Mouse (Mus musculus) stomach, embryonic 15.5 days (tissue): ENCODE measurements around the gene Abat. TPM values are rescaled to one million over a fixed set of nuclear protein-coding genes. Genes with fewer than 3 reads are reported as not detected.
A peak's percentile ranks its signal among the peaks of the same experiment; 100 is the strongest.

ENCODE experiments used
- ATAC-seq: fragments of 200-750 bp; cut with Nextera tagmentation; 2 replicates; pipeline ENCODE4 v1.8.0; 2017; ENCODE audit warnings: low read depth, moderate number of reproducible peaks, moderate TSS enrichment; ENCODE audit not compliant: insufficient read depth, low FRiP score
- H3K27ac ChIP-seq: fragments of 300-500 bp; sonication (generic); 2 replicates; pipeline ENCODE4 v1.5.1; 2015; ENCODE audit warnings: mild to moderate bottlenecking, inconsistent platforms
- H3K27me3 ChIP-seq: fragments of 300-500 bp; sonication (generic); replicated peaks from 2 replicates; pipeline ENCODE4 v1.6.1; 2015; ENCODE audit warnings: inconsistent platforms
- H3K36me3 ChIP-seq: fragments of 300-500 bp; sonication (generic); 2 replicates; pipeline ENCODE4 v1.6.1; 2015; ENCODE audit warnings: inconsistent platforms
- H3K4me1 ChIP-seq: fragments of 300-500 bp; sonication (generic); 2 replicates; pipeline ENCODE4 v1.6.1; 2015; ENCODE audit warnings: inconsistent platforms
- H3K4me2 ChIP-seq: fragments of 300-500 bp; sonication (generic); 2 replicates; pipeline ENCODE4 v1.6.1; 2015; ENCODE audit warnings: mild to moderate bottlenecking, inconsistent platforms
- H3K4me3 ChIP-seq: fragments of 300-500 bp; sonication (generic); replicated peaks from 2 replicates; pipeline ENCODE4 v1.5.1; 2015; ENCODE audit warnings: inconsistent platforms
- H3K9ac ChIP-seq: fragments of 300-500 bp; sonication (generic); 2 replicates; pipeline ENCODE4 v1.6.1; 2015; ENCODE audit warnings: inconsistent platforms
- H3K9me3 ChIP-seq: fragments of 300-500 bp; sonication (generic); 2 replicates; pipeline ENCODE4 v1.6.1; 2016; ENCODE audit warnings: inconsistent platforms
- WGBS: fragments of 180-500 bp; shearing (Covaris S2); methylation state at CpG from one replicate; pipeline ENCODE4 v1.1.7; 2015; 5-methylcytosine and 5-hydroxymethylcytosine counted together
- polyA plus RNA-seq: library from polyadenylated mRNA; unstranded; fragments of >200 nt; fragmentation: Nextera tagmentation; extraction: Ambion mirVana; gene quantifications from 2 replicates; pipeline ENCODE4 v1.2.1, GENCODE M21; 2015

The Abat gene
- polyA plus RNA-seq, 1 experiment from 2014 or later = 32.1 TPM

DNA sequence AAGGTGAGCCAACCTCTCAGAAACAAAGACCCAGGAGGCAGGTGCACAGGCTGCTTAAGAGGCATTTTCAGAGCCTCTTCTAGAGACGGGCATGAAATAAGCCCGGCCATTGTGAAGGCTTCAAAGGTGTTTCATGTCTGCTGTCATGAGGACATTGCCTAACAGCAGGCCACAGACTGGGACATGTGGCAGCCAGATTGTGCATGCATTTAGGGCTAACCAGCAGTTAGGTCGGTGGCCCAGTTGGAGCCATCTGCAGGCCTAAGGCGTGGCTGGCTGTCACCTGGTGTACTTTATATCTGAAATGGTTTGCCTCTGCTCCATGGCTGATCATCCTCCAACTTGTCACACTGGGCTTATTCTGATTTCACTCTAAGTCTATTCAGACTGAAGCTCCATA, 65.1 kb downstream of the Abat start:
- 0 out of 2 replicates have a peak, but pooled peaks cover 3% of the 10 kb centered on the region for H3K36me3 ChIP-seq
- H3K27me3 ChIP-seq = no peaks in the 10 kb centered on the region
- no peak overlapping the region for H3K4me2 ChIP-seq
- H3K4me3 ChIP-seq = no peak overlapping the region
- no peaks in the 10 kb centered on the region for H3K9me3 ChIP-seq
- H3K4me1 ChIP-seq = no peaks in the 10 kb centered on the region
- H3K9ac ChIP-seq = no peak overlapping the region
- 73% methylated on average over 4 of the region's 4 CpGs for WGBS
- H3K27ac ChIP-seq = no peak overlapping the region
- no peak for ATAC-seq

DNA sequence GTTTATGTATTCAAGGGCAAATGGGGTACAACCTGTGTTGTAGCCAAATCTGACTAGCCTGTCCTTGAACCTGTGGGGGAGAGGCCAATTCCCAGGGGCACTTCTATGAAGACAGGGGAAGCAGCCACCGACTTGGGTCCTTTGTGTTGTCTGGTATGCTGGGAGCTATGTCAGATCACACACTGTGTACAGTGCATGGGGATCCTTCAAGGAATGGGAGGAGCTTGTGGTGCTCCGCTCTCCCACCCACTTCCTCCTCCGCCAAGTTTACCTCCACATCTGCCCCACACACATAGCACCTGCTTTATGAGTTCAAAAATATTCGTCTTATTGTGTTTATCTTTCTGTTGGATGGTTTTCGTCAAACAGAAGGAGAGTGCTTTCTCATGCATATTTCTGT, 66.3 kb downstream of the Abat start:
- Histone ChIP-seq H3K27me3 (no peaks in the 10 kb centered on the region), H3K27ac (no peak overlapping the region), H3K4me1 (no peaks in the 10 kb centered on the region), H3K9ac (no peak overlapping the region), H3K9me3 (no peaks in the 10 kb centered on the region), H3K4me3 (no peak overlapping the region), H3K36me3 (0 out of 2 replicates have a peak, but pooled peaks cover 3% of the 10 kb centered on the region), H3K4me2 (no peak overlapping the region)
- WGBS = 49% methylated on average over 5 of the region's 5 CpGs
- ATAC-seq = no peak

DNA sequence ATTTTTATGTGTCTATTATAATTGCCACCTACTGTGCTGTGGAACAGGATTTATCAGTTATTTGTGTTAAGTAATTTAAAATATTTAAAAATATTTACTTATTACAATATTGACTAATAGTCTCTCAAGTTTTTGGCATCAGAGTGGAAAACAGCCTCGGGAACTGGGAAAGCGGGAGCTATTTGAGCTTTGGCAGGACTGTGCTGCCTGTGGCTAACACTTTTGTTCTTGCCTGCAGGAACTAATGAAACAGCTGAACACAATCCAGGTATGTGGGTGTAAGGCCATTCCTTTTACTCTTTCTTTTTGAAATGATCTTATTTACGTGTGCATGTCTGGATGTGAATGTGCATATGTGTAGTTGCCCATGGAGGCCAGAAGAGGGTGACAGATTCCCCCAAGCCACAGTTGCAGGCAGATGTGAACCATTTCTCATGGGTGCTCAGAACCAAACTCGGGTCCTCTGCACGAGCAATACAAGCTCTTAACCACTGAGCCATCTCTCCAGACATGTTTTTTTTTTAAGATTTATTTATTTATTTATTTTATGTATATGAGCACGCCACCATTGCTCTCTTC, 68.5 kb downstream of the Abat start:
- no peak for ATAC-seq
- Histone ChIP-seq H3K4me2 (no peak overlapping the region), H3K4me1 (no peaks in the 10 kb centered on the region), H3K27me3 (no peaks in the 10 kb centered on the region), H3K36me3 (0 out of 2 replicates have a peak, but pooled peaks cover 7% of the 10 kb centered on the region), H3K27ac (no peak overlapping the region), H3K9ac (no peak overlapping the region), H3K9me3 (no peaks in the 10 kb centered on the region), H3K4me3 (no peak overlapping the region)
- 92% methylated on average over 6 of the region's 6 CpGs for WGBS

DNA sequence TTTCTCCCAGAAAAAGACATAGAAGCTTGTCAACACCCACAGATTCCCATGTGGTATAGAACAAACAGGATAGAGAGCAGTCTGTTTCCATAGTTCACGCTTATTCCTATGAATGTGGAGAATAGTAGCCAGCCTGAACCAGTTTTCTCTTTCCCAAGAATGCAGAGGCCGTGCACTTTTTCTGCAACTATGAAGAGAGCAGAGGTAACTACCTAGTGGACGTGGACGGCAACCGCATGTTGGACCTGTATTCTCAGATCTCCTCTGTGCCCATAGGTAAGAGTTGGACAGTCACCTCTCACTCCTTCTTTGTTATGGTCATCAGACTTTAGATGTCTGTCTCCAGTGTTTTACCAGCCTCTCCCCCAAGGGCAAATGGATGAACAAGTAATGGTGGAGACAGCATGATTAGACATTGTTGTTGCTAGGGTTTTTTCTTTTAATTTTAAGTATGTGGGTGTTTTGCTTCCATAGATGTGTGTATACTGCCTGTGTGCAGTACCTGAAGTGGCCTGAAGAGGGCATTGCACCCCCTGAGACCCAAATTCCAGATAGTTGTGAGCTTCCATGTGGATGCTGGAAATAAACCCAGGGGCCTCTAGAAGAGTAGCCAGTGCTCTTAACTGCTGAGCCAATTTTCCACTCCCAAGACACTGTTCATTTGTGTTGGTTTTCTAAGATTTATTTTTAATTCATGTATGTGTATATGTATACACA, 69.5 kb downstream of the Abat start:
- H3K27ac ChIP-seq = no peak overlapping the region
- no peak for ATAC-seq
- no peak overlapping the region for H3K9ac ChIP-seq
- WGBS = 92% methylated on average over 5 of the region's 5 CpGs
- no peak overlapping the region for H3K4me3 ChIP-seq
- H3K4me2 ChIP-seq = no peak overlapping the region
- H3K27me3 ChIP-seq = no peaks in the 10 kb centered on the region
- H3K36me3 ChIP-seq = 0 out of 2 replicates have a peak, but pooled peaks cover 7% of the 10 kb centered on the region
- no peaks in the 10 kb centered on the region for H3K9me3 ChIP-seq
- H3K4me1 ChIP-seq = no peaks in the 10 kb centered on the region

DNA sequence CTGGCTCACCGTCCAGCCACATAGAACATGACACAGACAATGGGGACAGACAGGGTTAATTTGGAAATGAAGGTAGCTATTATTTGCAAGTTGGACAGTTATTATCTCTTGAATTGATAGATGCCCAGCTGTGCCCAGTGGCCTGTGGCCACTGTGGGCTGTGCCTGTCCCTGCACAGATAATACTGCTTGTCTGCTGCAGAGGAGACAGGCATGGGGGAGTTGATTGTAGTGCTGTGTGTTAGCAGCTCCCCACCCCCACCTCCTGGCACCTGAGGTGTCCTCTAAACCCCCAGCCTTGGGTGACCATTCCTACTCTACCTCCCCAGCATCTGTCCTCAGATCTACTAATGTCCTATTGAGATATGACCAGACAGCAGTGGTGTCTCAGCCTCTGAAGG, 71.0 kb downstream of the Abat start:
- no peak overlapping the region for H3K4me2 ChIP-seq
- no peaks in the 10 kb centered on the region for H3K27me3 ChIP-seq
- 75% methylated on average over 1 of the region's 1 CpGs for WGBS
- ATAC-seq = no peak
- 0 out of 2 replicates have a peak, but pooled peaks cover 12% of the 10 kb centered on the region for H3K36me3 ChIP-seq
- no peak overlapping the region for H3K27ac ChIP-seq
- no peaks in the 10 kb centered on the region for H3K9me3 ChIP-seq
- H3K9ac ChIP-seq = no peak overlapping the region
- H3K4me1 ChIP-seq = no peaks in the 10 kb centered on the region
- no peak overlapping the region for H3K4me3 ChIP-seq

DNA sequence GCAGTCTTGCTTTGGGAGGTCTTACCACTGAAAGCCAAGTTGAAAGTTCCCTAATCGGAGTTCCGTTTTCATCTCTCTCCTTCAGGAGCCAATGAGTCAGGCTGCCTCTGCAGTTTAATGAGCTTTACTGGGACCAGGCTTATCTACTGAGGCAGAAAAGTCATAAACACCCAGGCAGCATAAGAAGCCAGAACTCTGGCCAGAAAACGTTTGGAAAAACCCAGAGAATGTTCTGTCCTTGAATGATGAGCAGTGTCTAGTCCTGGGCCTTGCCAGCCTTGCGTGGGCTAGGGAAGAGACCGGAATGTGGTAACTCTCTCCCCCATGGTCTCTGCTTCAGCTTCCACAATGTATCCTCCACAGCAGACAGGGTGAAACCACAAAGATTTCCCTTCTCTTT, 71.8 kb downstream of the Abat start:
- Histone ChIP-seq H3K4me2 (no peak overlapping the region), H3K4me1 (no peaks in the 10 kb centered on the region), H3K4me3 (no peak overlapping the region), H3K27me3 (no peaks in the 10 kb centered on the region), H3K9ac (no peak overlapping the region), H3K9me3 (no peaks in the 10 kb centered on the region), H3K27ac (no peak overlapping the region), H3K36me3 (0 out of 2 replicates have a peak, but pooled peaks cover 15% of the 10 kb centered on the region)
- 76% methylated on average over 5 of the region's 5 CpGs for WGBS
- ATAC-seq = no peak

DNA sequence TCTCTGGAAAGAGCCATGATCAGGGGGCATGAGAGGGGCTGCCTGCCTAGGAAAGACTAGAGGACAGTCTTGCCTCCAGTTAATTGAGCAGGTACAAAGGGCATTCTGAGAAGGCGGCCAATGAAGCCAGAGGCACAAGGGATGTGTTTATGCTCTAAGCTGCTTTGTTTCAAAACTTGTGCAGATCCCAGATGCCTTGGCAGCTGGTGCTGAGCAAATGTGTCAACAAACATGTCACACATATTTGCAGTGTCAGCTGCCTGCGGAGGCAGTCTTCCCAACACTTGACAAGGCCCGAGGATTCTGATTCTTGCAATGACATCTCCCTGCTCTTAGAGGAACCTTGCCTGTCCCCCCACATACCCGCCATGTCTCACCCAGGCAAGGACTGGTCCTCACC, 82.2 kb downstream of the Abat start:
- Histone ChIP-seq H3K4me3 (no peak overlapping the region), H3K4me2 (no peak overlapping the region), H3K27me3 (no peaks in the 10 kb centered on the region), H3K9me3 (no peaks in the 10 kb centered on the region), H3K9ac (no peak overlapping the region), H3K36me3 (no peaks in the 10 kb centered on the region), H3K4me1 (no peaks in the 10 kb centered on the region), H3K27ac (no peak overlapping the region)
- ATAC-seq = no peak
- WGBS = 54% methylated on average over 4 of the region's 4 CpGs

DNA sequence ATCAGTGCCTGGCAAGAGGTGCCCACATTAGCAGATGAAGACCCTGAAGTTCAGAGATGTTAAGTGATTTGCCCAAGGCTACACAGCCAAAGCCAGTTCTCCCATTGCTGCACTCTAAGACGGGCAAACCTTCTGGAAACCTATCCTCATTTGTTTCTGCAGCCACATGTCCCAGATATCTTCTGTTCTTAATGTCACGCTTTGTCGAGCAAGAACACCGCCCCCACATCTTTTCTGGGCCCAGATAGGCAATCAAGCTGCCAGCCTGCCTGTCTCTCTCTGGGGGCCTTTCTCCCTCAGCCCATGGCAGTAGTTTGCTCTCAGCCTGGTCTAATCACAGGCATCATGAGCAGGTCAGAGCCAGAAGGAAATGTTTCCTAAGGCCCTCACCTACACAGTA, 83.1 kb downstream of the Abat start:
- H3K4me2 ChIP-seq = no peak overlapping the region
- ATAC-seq = no peak
- no peak overlapping the region for H3K4me3 ChIP-seq
- no peaks in the 10 kb centered on the region for H3K36me3 ChIP-seq
- H3K4me1 ChIP-seq = no peaks in the 10 kb centered on the region
- WGBS = 85% methylated on average over 4 of the region's 4 CpGs
- no peaks in the 10 kb centered on the region for H3K9me3 ChIP-seq
- H3K27ac ChIP-seq = no peak overlapping the region
- no peaks in the 10 kb centered on the region for H3K27me3 ChIP-seq
- no peak overlapping the region for H3K9ac ChIP-seq

DNA sequence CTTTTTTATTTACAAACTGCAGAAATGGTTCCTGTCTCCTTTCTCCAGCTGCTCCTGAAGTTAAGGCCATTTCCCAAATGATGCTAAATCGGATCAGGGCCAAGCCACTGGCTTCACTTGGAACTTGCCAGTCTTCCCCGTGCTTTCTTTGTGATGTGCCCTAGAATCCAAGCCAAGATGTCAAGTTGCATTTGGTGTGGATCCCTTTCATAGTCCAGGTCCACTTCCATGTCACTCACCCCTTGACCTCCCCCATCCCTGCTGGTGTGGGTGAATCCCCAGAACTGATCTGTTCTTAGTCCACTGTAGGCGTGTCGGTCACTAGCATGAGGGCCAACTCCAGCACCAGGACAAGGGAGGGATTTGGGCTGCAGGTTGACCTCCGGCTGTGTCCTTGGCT, 84.3 kb downstream of the Abat start:
- Histone ChIP-seq H3K4me2 (no peak overlapping the region), H3K36me3 (no peaks in the 10 kb centered on the region), H3K27ac (no peak overlapping the region), H3K9me3 (no peaks in the 10 kb centered on the region), H3K4me3 (no peak overlapping the region), H3K27me3 (no peaks in the 10 kb centered on the region), H3K4me1 (no peaks in the 10 kb centered on the region), H3K9ac (no peak overlapping the region)
- 86% methylated on average over 5 of the region's 5 CpGs for WGBS
- no peak for ATAC-seq

DNA sequence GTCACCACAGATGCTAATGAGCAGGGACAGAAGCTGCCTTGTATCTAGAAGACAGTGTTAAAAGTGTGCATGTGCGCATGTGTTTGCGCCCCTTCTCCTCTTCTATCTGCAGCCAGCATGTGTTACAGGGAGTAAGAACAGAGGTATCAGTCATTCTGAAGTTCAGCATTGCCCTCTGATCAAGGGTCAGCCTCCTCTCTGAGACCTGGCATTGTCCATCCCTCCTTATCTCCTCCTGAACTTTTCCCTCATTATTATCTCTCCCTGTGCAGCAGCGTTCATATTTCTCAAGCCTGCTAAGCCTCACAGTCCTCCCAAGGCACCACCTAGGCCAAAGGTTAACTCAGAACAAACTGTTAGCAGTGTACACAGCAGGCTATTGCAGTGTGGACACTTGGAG, 90.6 kb downstream of the Abat start:
- no peaks in the 10 kb centered on the region for H3K36me3 ChIP-seq
- no peaks in the 10 kb centered on the region for H3K4me1 ChIP-seq
- ATAC-seq = peak; percentile 85
- no peak overlapping the region for H3K4me2 ChIP-seq
- H3K4me3 ChIP-seq = no peak overlapping the region
- H3K27ac ChIP-seq = no peak overlapping the region
- H3K27me3 ChIP-seq = no peaks in the 10 kb centered on the region
- no peaks in the 10 kb centered on the region for H3K9me3 ChIP-seq
- 69% methylated on average over 3 of the region's 3 CpGs for WGBS
- no peak overlapping the region for H3K9ac ChIP-seq

DNA sequence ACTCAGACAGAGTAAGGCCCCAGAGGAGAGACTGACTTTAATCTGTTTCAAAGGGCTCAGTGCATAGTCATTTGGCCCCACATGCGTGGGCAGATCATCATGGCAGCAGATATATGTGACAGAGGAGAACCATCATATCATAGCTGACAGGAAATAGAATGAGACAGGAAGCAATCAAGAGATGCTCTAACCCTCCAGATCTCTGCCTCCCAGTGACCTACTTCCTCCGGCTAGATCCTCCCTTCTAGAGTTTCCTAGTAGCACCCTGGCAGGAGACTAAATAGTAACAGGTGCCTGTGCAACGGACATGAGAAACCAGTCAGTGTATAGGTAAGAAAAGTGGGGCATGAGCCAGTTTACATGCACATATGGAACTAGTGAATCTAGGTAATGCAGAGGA, 97.2 kb downstream of the Abat start:
- Histone ChIP-seq H3K27ac (no peak overlapping the region), H3K4me2 (no peak overlapping the region), H3K36me3 (no peaks in the 10 kb centered on the region), H3K9ac (no peak overlapping the region), H3K27me3 (no peaks in the 10 kb centered on the region), H3K4me1 (no peaks in the 10 kb centered on the region), H3K4me3 (no peak overlapping the region), H3K9me3 (no peaks in the 10 kb centered on the region)
- ATAC-seq = no peak
- 75% methylated on average over 3 of the region's 3 CpGs for WGBS

DNA sequence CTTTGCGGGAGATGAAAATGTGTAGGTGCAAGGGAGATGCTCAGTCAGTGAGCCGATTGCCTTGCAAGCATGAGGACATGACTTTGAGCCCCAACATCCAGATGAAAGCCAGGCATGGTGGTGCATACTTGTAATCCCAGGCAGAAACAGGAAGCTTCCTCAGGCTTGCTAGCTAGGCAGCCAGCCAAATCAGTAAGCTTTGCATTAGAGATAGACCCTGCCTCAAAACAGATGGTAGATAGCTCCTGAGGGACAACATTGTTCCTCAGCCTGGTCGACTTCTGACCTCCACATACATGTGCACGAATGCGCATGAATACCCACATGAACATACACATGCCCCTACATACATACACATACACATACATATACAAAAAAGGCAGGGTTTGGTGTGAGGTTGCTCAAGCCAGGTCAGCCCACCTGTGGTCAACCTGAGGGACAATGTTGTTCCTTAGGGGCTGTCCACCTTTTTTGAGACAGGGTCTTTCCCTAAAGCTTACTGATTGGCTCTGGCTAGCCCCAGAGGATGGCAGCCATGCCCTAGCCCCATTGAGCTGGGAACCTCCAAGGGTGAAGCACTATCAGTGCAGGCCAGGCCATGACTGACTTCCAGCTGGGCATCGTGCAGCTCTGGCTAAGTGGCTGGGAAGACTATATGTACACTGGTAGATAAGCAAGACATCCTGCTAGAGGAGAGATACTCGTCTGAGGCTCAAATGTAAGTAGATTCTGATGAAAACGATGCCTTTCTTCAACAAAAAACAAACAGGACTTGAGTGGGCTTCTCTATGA, 99.2 kb downstream of the Abat start:
- ATAC-seq = peak; percentile 92

More for the DNA sequence above, 99.2 kb downstream of the Abat start:
- 80% methylated on average over 8 of the region's 8 CpGs for WGBS
- Histone ChIP-seq H3K9me3 (no peaks in the 10 kb centered on the region), H3K4me3 (no peak overlapping the region), H3K27ac (no peak overlapping the region), H3K4me1 (no peaks in the 10 kb centered on the region), H3K4me2 (no peak overlapping the region), H3K9ac (no peak overlapping the region), H3K27me3 (no peaks in the 10 kb centered on the region), H3K36me3 (no peaks in the 10 kb centered on the region)
